27 mouse cellular contexts compared by ENCODE assay signal in genomic region chr7:25309425-25309824, GRCm38 (mm10). TPM values are rescaled to one million over a fixed set of nuclear protein-coding genes. Genes with fewer than 3 reads are reported as not detected.
A peak's percentile ranks its signal among the peaks of the same experiment; 100 is the strongest.
DNase-seq lines count a peak whose midpoint lies in the region; ATAC-seq and TF ChIP-seq lines count a peak whose summit lies in the region.
"Had no signal": no experiment of that assay in that cellular context is flagged by ENCODE, and none has a peak within 500 bp of the region (broad histone marks: within the 10 kb centered on the region; RNA-seq: fewer than 3 reads in every experiment).

No protein-coding gene starts in this region.

- no peak overlapping the region for H3K4me2 ChIP-seq in heart, embryonic 11.5 days
- no peak overlapping the region for H3K4me2 ChIP-seq in stomach, embryonic 15.5 days
- H3K4me2 ChIP-seq in stomach, postnatal 0 days (replicated peaks; ENCODE audit: low read depth), result no peak overlapping the region
- H3K4me2 ChIP-seq: embryonic facial prominence, embryonic 13.5 days; embryonic facial prominence, embryonic 15.5 days; forebrain, embryonic 12.5 days had no signal

- peaks cover 3% of the 10 kb centered on the region; the same call in 1 of the 2 replicates for H3K4me1 ChIP-seq in heart, embryonic 11.5 days (ENCODE audit: control insufficient read depth, insufficient read depth, low read length)
- H3K4me1 ChIP-seq in stomach, embryonic 15.5 days, result peaks cover 10% of the 10 kb centered on the region; the same call in 1 of the 2 replicates
- H3K4me1 ChIP-seq in stomach, postnatal 0 days (replicated peaks; ENCODE audit: control insufficient read depth, insufficient read depth), result peaks cover 5% of the 10 kb centered on the region; the same call in 1 of the 2 replicates

- 79% methylated on average over 9 of the region's 9 CpGs for WGBS in heart, embryonic 11.5 days (ENCODE audit: insufficient replicate concordance)
- 84% methylated on average over 9 of the region's 9 CpGs for WGBS in stomach, embryonic 15.5 days
- WGBS in stomach, postnatal 0 days, result 86% methylated on average over 9 of the region's 9 CpGs

- no peaks in the 10 kb centered on the region for H3K9me3 ChIP-seq in heart, embryonic 11.5 days (replicated peaks; ENCODE audit: control insufficient read depth, low read length)
- no peaks in the 10 kb centered on the region for H3K9me3 ChIP-seq in stomach, embryonic 15.5 days
- no peaks in the 10 kb centered on the region for H3K9me3 ChIP-seq in stomach, postnatal 0 days (ENCODE audit: control insufficient read depth, low read length)
- H3K9me3 ChIP-seq: embryonic facial prominence, embryonic 13.5 days; embryonic facial prominence, embryonic 15.5 days; forebrain, embryonic 10.5 days; forebrain, embryonic 12.5 days had no signal

- 0 out of 2 replicates have a peak, but pooled peaks have one; percentile 8 for ATAC-seq in heart, embryonic 11.5 days (replicated peaks; ENCODE audit: insufficient number of reproducible peaks, low FRiP score, low TSS enrichment)
- 0 out of 2 replicates have a peak, but pooled peaks have one; percentile 8 for ATAC-seq in stomach, embryonic 15.5 days (ENCODE audit: insufficient read depth, low FRiP score, low read depth)
- no peak for ATAC-seq in stomach, postnatal 0 days (ENCODE audit: low FRiP score, low TSS enrichment)
- ATAC-seq: forebrain, embryonic 14.5 days; forebrain, embryonic 16.5 days had no signal

- peak; percentile 24 for DNase-seq in cerebellum, adult 9-10 months
- no peak for DNase-seq in cerebellum, postnatal 4 days (ENCODE audit: low spot score in 2 of 2)
- peak; percentile 89 for DNase-seq in heart, adult 11 months
- DNase-seq in heart, adult 18-20 months, result no peak
- DNase-seq in heart, adult 9 months (ENCODE audit: low spot score in 2 of 2), result no peak
- DNase-seq in stomach, postnatal 0 days (ENCODE audit: low spot score), result no peak
- DNase-seq: adrenal gland, postnatal 10 days; adrenal gland, postnatal 25 days; cerebellum, adult 11 months; cerebellum, adult 8-10 months; cerebellum, postnatal 10 days; cerebellum, postnatal 25 days; embryo, embryonic 11 days had no signal

- peaks cover 78% of the 10 kb centered on the region for H3K27me3 ChIP-seq in heart, embryonic 11.5 days (ENCODE audit: control insufficient read depth, insufficient read depth, low read length)
- peaks cover 52% of the 10 kb centered on the region for H3K27me3 ChIP-seq in stomach, embryonic 15.5 days (replicated peaks)
- no peaks in the 10 kb centered on the region; the same call in 1 of the 2 replicates for H3K27me3 ChIP-seq in stomach, postnatal 0 days (ENCODE audit: control insufficient read depth, insufficient read depth, low read length)

- no peak overlapping the region for H3K4me3 ChIP-seq in heart, embryonic 11.5 days (ENCODE audit: low read depth, low read length)
- H3K4me3 ChIP-seq in stomach, embryonic 15.5 days (replicated peaks), result no peak overlapping the region
- H3K4me3 ChIP-seq in stomach, postnatal 0 days (ENCODE audit: low read depth, low read length), result no peak overlapping the region
- H3K4me3 ChIP-seq: embryonic facial prominence, embryonic 13.5 days; embryonic facial prominence, embryonic 15.5 days; erythroblast, embryonic 14.5 days; forebrain, embryonic 10.5 days; forebrain, embryonic 12.5 days had no signal

- TF ChIP-seq EP300 in stomach, postnatal 0 days (optimal IDR thresholded peaks at IDR 0.05), result no peak

- no peak for TF ChIP-seq CTCF in stomach, postnatal 0 days (IDR thresholded peaks at IDR 0.05; ENCODE audit: low read depth)

- H3K36me3 ChIP-seq in heart, embryonic 11.5 days (ENCODE audit: control insufficient read depth, insufficient read depth, low read length), result no peaks in the 10 kb centered on the region
- H3K36me3 ChIP-seq in stomach, embryonic 15.5 days, result no peaks in the 10 kb centered on the region
- no peaks in the 10 kb centered on the region for H3K36me3 ChIP-seq in stomach, postnatal 0 days (ENCODE audit: control insufficient read depth, insufficient read depth, low read length)
- H3K36me3 ChIP-seq: embryonic facial prominence, embryonic 13.5 days; embryonic facial prominence, embryonic 15.5 days; forebrain, embryonic 10.5 days; forebrain, embryonic 12.5 days had no signal

- no peak overlapping the region for H3K27ac ChIP-seq in heart, embryonic 11.5 days (ENCODE audit: low read depth, low read length)
- H3K27ac ChIP-seq in stomach, embryonic 15.5 days, result no peak overlapping the region
- H3K27ac ChIP-seq in stomach, postnatal 0 days (replicated peaks), result no peak overlapping the region
- H3K27ac ChIP-seq: embryonic facial prominence, embryonic 13.5 days; embryonic facial prominence, embryonic 15.5 days; forebrain, embryonic 10.5 days; forebrain, embryonic 12.5 days had no signal

- no peak overlapping the region for H3K9ac ChIP-seq in heart, embryonic 11.5 days (ENCODE audit: low read depth, low read length)
- H3K9ac ChIP-seq in stomach, embryonic 15.5 days, result no peak overlapping the region
- no peak overlapping the region for H3K9ac ChIP-seq in stomach, postnatal 0 days (ENCODE audit: low read length)
- H3K9ac ChIP-seq: embryonic facial prominence, embryonic 13.5 days; embryonic facial prominence, embryonic 15.5 days had no signal

RNA-seq across cellular contexts. Expression of gene Tmem145, which starts 3.5 kb away (rescaled TPM):
- total RNA-seq in heart, adult 18-20 months (2021), result not detected
- 0.17 and 0.25 TPM in 2 replicates for polyA plus RNA-seq in heart, embryonic 11.5 days (2014; fragmentation: Nextera tagmentation; extraction: Ambion mirVana)
- 1.4 and 1.6 TPM in 2 replicates for polyA plus RNA-seq in stomach, embryonic 15.5 days (2015; fragmentation: Nextera tagmentation; extraction: Ambion mirVana)
- 0.67 and 1.1 TPM in 2 replicates for polyA plus RNA-seq in stomach, postnatal 0 days (2015; fragmentation: Nextera tagmentation; extraction: Ambion mirVana)
- total RNA-seq: common myeloid progenitor, adult 5-6 weeks; MEL had no signal
- polyA plus RNA-seq: erythroblast, embryonic 14.5 days had no signal

RNA-seq across cellular contexts. Expression of gene Megf8, which starts 7.5 kb away (rescaled TPM):
- total RNA-seq in heart, adult 18-20 months (2021), result 10 to 100 TPM; 31.8 to 32.9 TPM
- polyA plus RNA-seq in heart, embryonic 11.5 days (2014; fragmentation: Nextera tagmentation; extraction: Ambion mirVana), result 6.2 and 6.9 TPM in 2 replicates
- 10.3 and 10.9 TPM in 2 replicates for polyA plus RNA-seq in stomach, embryonic 15.5 days (2015; fragmentation: Nextera tagmentation; extraction: Ambion mirVana)
- 3.3 and 3.6 TPM in 2 replicates for polyA plus RNA-seq in stomach, postnatal 0 days (2015; fragmentation: Nextera tagmentation; extraction: Ambion mirVana)

RNA-seq across cellular contexts. Expression of gene Prr19, which starts 8.2 kb away (rescaled TPM):
- total RNA-seq in heart, adult 18-20 months (2021), result not detected
- polyA plus RNA-seq in heart, embryonic 11.5 days (2014; fragmentation: Nextera tagmentation; extraction: Ambion mirVana), result 0.54 and 0.63 TPM in 2 replicates
- polyA plus RNA-seq in stomach, embryonic 15.5 days (2015; fragmentation: Nextera tagmentation; extraction: Ambion mirVana), result 0.41 and 0.49 TPM in 2 replicates
- polyA plus RNA-seq in stomach, postnatal 0 days (2015; fragmentation: Nextera tagmentation; extraction: Ambion mirVana), result 0.07 TPM in 1 of 2 replicates, not detected in the other
- total RNA-seq: adrenal gland, adult 2 months; adrenal gland, postnatal 10 days; adrenal gland, postnatal 25 days; adrenal gland, postnatal 4 days; common myeloid progenitor, adult 5-6 weeks; MEL had no signal
- polyA plus RNA-seq: adrenal gland, adult 2 months; C2C12; erythroblast, embryonic 14.5 days had no signal

RNA-seq across cellular contexts. Expression of gene Pafah1b3, which starts 11.6 kb away (rescaled TPM):
- 1 to 10 TPM; 4.0 to 5.6 TPM for total RNA-seq in heart, adult 18-20 months (2021)
- polyA plus RNA-seq in heart, embryonic 11.5 days (2014; fragmentation: Nextera tagmentation; extraction: Ambion mirVana), result 141 and 158 TPM in 2 replicates
- polyA plus RNA-seq in stomach, embryonic 15.5 days (2015; fragmentation: Nextera tagmentation; extraction: Ambion mirVana), result 201 and 215 TPM in 2 replicates
- 125 and 126 TPM in 2 replicates for polyA plus RNA-seq in stomach, postnatal 0 days (2015; fragmentation: Nextera tagmentation; extraction: Ambion mirVana)

RNA-seq across cellular contexts. Expression of gene Cic, which starts 41.9 kb away (rescaled TPM):
- total RNA-seq in heart, adult 18-20 months (2021), result 10 to 100 TPM; 45.1 to 63.1 TPM
- polyA plus RNA-seq in heart, embryonic 11.5 days (2014; fragmentation: Nextera tagmentation; extraction: Ambion mirVana), result 25.0 and 31.5 TPM in 2 replicates
- 33.8 and 36.4 TPM in 2 replicates for polyA plus RNA-seq in stomach, embryonic 15.5 days (2015; fragmentation: Nextera tagmentation; extraction: Ambion mirVana)
- polyA plus RNA-seq in stomach, postnatal 0 days (2015; fragmentation: Nextera tagmentation; extraction: Ambion mirVana), result 15.0 and 15.9 TPM in 2 replicates

Comparison
In these comparisons a context has a peak if more than half of its experiments do, and no peak if none do; other contexts are left out.
1. DNase-seq: peak in cerebellum, adult 9-10 months (single experiment) and heart, adult 11 months (single experiment); none in cerebellum, postnatal 4 days (0 of 2), heart, adult 18-20 months (0 of 2), heart, adult 9 months (0 of 2) and stomach, postnatal 0 days (single experiment).